Mouse (Mus musculus) embryo, embryonic 10 days (tissue): ENCODE data around the gene Sympk.
A peak's percentile ranks its signal among the peaks of the same experiment; 100 is the strongest.

ENCODE experiments used
- DNase-seq: peaks from one replicate; pipeline ENCODE4 v3.0.0-alpha.2; 2015; ENCODE audit warnings: low spot score

Sympk gene

GRCm38 (mm10) chr7:19007026-19007977, 16.9 kb upstream of the Sympk start:
- no peak for DNase-seq

- no peak for DNase-seq
Measured at GRCm38 (mm10) chr7:19010581-19010980, 13.6 kb upstream of the Sympk start.

DNA sequence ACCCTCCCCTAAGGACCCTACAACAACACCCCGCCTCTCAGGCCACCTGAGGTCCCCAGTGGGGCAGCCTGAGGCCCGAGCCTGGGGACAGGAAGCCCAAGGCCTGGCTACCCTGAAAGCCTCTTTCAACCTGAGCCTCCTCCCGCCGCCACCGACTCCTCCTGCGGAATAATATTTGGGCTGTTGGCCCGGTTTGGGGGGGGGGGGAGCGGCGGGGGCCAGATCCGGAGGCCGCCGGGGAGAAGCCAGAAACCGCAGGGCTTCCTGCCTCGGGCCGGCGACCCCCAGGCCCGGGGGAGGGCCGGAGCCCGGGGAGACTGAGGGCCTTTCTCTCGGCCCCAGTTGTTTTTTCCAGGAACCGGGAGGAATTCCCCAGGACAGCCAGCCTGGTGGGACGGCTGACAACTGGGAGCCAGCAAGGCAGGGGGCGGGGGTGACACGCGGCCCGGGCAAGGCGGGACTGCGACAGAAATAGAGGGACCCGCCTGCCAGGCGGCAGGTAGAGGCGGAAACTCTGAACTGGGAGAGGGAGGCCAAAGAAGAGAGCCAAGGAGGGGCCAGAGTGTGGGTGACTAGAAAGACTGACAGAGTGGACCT, 12.1 kb upstream of the Sympk start:
- no peak for DNase-seq

- no peak for DNase-seq
Measured at GRCm38 (mm10) chr7:19012882-19013281, 11.3 kb upstream of the Sympk start.

GRCm38 (mm10) chr7:19014452-19014851, 9.7 kb upstream of the Sympk start:
- peak; percentile 44 for DNase-seq

- no peak for DNase-seq
Measured at GRCm38 (mm10) chr7:19016042-19016441, 8.1 kb upstream of the Sympk start.

DNA sequence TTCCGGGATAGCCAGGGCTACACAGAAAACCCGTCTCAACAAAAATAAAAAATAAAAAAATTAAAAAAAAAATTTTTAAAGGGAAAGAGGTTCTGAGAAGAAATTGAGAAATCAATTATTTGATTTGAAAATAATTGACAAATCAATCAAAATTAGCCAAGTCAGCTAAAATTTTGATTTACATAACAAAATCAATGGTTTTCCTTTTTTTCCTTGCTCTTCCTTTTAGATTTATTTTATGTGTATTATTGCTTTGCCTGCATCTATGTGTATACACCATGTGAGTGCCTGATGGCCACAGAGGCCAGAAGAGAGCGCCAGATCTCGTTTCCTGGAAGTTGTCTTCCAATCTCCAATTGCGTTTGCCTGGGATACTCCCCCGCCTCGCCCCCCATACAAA, 6.3 kb upstream of the Sympk start:
- no peak for DNase-seq

DNA sequence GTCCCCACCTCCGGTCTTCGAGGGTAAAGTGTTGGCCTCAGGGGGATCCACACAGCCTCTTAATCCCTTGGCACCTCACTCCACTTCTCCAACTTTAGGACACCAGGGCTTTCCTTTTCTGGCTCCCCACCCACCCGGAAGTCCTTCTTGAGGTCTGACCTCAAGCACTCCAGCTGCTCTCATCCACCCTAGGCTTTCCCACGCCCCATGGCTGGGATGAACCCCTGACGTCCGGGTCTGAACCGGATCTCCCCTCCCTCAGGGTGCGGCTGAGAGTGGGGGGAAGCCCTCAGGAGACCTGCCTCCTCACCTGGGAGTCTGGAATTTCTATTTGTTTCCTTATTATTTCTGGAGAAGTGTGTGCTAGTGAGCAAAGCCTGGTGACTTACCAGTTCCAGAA, 3.1 kb upstream of the Sympk start:
- DNase-seq = no peak

GRCm38 (mm10) chr7:19022189-19022958, 1.8 kb upstream of the Sympk start:
- DNase-seq = no peak

GRCm38 (mm10) chr7:19023357-19023814, 791 bp upstream of the Sympk start, which contains the start of gene Foxa3:
Foxa3 (minus strand) TSS chr7:19023538.
- no peak for DNase-seq

GRCm38 (mm10) chr7:19024581-19025255, 541 bp downstream of the Sympk start:
- DNase-seq = peak; percentile 64

GRCm38 (mm10) chr7:19028067-19028466, 3.9 kb downstream of the Sympk start:
- DNase-seq = no peak

DNA sequence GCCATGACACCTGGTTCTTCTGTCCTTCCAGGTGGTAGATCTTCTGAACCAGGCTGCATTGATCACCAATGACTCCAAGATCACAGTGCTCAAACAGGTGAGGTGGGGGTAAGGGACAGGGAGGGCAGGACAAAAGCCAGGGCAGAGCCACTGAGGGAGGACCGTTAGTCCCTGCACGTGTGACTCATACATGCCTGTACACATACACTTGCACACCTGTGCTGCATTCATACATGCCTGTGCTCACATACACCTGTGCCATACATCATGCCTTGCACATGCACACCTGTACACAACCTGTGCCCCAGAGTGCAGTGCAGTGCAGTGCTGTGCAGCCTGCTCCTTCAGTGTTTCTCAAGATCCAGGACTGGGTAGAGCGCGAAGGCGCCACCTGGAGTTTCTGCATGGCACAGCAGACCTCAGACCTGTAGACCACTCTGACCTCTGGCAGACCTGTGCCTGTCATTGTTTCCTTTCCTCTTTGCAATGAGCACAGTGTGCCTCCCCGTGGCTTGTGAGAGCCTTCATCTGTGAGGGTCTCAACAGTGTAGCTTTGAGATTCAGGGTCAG, 5.0 kb downstream of the Sympk start:
- DNase-seq = peak; percentile 73

- DNase-seq = peak; percentile 48
Measured at GRCm38 (mm10) chr7:19031641-19032040, 7.5 kb downstream of the Sympk start.

DNA sequence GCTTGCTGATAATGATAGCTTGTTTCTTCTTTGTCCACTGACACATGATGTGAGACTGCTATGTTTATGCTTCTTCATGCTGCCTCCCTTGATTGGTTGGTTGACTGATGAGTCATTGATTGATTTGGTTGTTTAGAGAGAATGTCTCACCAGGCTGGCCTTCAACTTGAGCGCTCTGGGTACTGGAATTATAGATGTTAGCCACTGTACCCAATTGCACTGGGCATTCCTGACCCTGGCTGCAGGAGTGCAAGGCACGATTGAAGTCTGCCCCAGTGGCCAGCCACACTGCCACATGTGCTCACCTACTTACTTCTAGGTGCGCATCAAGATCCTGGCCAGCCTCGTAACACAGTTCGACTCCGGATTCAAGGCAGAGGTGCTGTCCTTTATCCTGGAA, 20.4 kb downstream of the Sympk start:
- DNase-seq = no peak

- DNase-seq = no peak
Measured at GRCm38 (mm10) chr7:19046286-19047069, 22.3 kb downstream of the Sympk start.

DNA sequence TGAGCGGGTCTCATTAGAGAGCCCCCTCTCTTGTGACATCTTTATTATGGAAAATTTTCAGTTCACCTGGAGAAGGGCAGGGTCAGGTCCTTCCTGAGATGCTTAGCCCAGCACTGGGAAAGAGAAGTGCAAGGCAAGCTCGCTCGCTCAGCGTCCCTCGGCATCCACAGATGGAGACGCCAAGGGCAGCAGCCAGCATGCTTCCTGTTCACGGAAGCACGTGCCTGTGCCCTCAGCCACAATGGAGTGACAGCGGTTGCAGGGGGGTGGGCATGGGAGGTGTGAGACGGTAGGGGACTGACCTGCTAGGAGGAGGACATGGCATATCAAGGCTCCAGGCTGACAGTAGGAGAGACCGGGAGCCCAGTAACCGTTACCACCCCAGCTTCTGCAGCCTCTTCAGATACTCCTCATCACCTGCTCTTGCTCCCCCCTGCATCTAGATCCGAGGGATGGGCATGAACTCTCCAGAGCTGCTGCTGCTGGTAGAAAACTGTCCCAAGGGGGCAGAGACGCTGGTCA, 23.9 kb downstream of the Sympk start:
- no peak for DNase-seq

DNA sequence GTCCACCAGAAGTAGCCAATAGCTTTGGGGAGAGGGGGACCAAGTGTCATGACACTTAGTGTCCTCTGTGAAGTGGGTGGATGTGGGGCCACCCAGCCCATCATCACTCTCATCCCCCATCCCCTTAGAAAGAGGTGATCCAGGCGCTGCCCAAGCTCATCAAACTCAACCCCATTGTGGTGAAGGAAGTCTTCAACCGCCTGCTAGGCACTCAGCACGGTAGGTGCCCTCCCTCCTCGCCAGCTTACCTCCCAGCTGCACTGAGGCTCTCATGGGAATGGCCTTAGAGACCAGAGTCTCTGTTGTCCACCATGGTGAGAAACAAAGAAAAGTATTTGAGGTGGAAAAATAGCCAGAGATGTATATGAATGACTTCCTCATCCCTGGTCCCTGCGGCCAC, 25.1 kb downstream of the Sympk start:
- DNase-seq = no peak

- no peak for DNase-seq
Measured at GRCm38 (mm10) chr7:19050172-19050571, 26.0 kb downstream of the Sympk start.

- DNase-seq = no peak
Measured at GRCm38 (mm10) chr7:19051161-19051560, 27.0 kb downstream of the Sympk start.
